ENCODE assay signal across 9 mouse cellular contexts in the genomic region with DNA sequence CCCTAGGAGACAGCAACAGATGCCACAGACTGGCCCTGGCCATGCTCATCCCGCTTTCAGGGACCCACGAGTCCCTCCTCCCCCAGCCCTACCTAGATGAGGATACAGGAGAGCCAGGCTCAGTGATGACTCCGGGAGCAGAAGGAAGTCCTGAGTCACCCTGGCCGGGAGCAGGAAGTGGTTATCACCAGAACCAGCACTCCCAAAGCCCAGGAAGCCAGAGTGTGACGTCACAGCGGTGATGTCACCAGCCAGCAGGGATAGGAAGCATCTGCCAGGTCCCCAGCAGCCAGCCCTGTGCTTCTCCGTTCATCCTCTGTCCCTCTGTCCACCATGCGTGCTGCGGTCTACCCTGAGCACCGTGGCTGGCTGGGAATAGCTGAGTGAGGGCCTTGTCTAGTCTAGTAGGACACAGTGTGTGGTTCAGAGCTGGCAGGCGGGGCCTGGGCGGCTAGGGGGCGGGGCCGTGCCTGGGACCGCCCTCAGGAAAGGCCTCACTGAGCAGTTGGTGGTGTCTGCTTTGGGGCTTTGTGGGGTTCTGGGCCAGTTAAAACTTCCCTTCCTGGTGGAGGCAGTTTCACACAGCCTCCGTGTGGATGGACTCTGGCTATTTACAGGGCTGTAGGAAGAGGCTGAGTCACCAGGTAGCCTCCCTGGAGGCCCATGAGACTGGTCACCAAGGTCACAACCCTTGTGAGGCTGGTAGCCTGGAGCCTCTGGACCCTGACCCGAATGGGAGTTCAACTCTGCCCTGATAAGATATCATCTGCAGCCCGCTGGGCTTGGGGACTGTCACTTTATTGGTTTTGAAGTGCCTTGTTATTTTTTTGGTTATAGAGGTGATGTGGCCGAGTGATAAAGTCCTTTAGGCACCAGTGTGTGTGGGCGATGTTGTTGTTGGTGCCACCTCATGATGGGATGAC. TPM values are rescaled to one million over a fixed set of nuclear protein-coding genes. Genes with fewer than 3 reads are reported as not detected.
A peak's percentile ranks its signal among the peaks of the same experiment; 100 is the strongest.
DNase-seq lines count a peak whose midpoint lies in the region; ATAC-seq and TF ChIP-seq lines count a peak whose summit lies in the region.
"Not testable (repeated sequence)": the region's sequence is repeated elsewhere in the genome, so short reads cannot be mapped to it uniquely, and the experiment has no call there.
"Had no signal": no experiment of that assay in that cellular context is flagged by ENCODE, and none has a peak within 500 bp of the region (broad histone marks: within the 10 kb centered on the region; RNA-seq: fewer than 3 reads in every experiment).

No protein-coding gene starts in this region.

- ATAC-seq in heart, embryonic 12.5 days (ENCODE audit: insufficient number of reproducible peaks, low FRiP score), result peak; percentile 75
- peak; percentile 41 for ATAC-seq in inflammation-experienced regulatory T-cells, adult 6 months
- ATAC-seq in limb, embryonic 15.5 days (ENCODE audit: insufficient number of reproducible peaks, low FRiP score, low TSS enrichment, low read depth), result peak; percentile 52
- ATAC-seq in megakaryocyte progenitor cell, adult 5-6 weeks (replicated peaks; ENCODE audit: poor library complexity), result peak; percentile 63

- not testable (repeated sequence) for TF ChIP-seq POLR2A in embryonic fibroblast, embryonic 13.5 days (IDR thresholded peaks at IDR 0.05; ENCODE audit: low read depth, low read length)

- H3K27ac ChIP-seq in embryonic fibroblast, embryonic 13.5 days (ENCODE audit: insufficient read depth, low read length), result peak overlapping the region; percentile 8; the same call in 1 of the 2 replicates
- H3K27ac ChIP-seq in heart, embryonic 12.5 days (ENCODE audit: poor library complexity, severe bottlenecking), result peak overlapping the region; percentile 92
- peak overlapping the region; percentile 80 for H3K27ac ChIP-seq in limb, embryonic 15.5 days

- TF ChIP-seq CTCF in embryonic fibroblast, embryonic 13.5 days (IDR thresholded peaks at IDR 0.05; ENCODE audit: borderline replicate concordance, insufficient read depth, low read length), result not testable (repeated sequence)

- H3K9ac ChIP-seq in heart, embryonic 12.5 days; limb, embryonic 15.5 days: not testable (repeated sequence)

- not testable (repeated sequence) for H3K4me1 ChIP-seq in embryonic fibroblast, embryonic 13.5 days (ENCODE audit: control insufficient read depth, insufficient read depth, low read length)
- H3K4me1 ChIP-seq in heart, embryonic 12.5 days (replicated peaks), result peaks cover 35% of the 10 kb centered on the region
- peaks cover 26% of the 10 kb centered on the region for H3K4me1 ChIP-seq in limb, embryonic 15.5 days

- 36% methylated on average over 18 of the region's 20 CpGs for WGBS in heart, embryonic 12.5 days
- WGBS in limb, embryonic 15.5 days, result 66% methylated on average over 16 of the region's 20 CpGs

- H3K27me3 ChIP-seq in heart, embryonic 12.5 days (replicated peaks); limb, embryonic 15.5 days: not testable (repeated sequence)

- peak; percentile 44 to 80 for DNase-seq in adrenal gland, adult (ENCODE audit: inconsistent age in 2 of 2, low spot score in 1 of 2)
- peak; percentile 40 for DNase-seq in spleen, adult 12 weeks (ENCODE audit: low spot score)

- not testable (repeated sequence) for H3K4me3 ChIP-seq in embryonic fibroblast, embryonic 13.5 days (ENCODE audit: insufficient read depth, low read length); limb, embryonic 15.5 days
- peak overlapping the region; percentile 24 for H3K4me3 ChIP-seq in heart, embryonic 12.5 days

- peak overlapping the region; percentile 53 for H3K4me2 ChIP-seq in heart, embryonic 12.5 days
- H3K4me2 ChIP-seq in limb, embryonic 15.5 days, result not testable (repeated sequence)

- H3K9me3 ChIP-seq in heart, embryonic 12.5 days (replicated peaks); limb, embryonic 15.5 days: not testable (repeated sequence)

- not testable (repeated sequence) for H3K36me3 ChIP-seq in heart, embryonic 12.5 days; limb, embryonic 15.5 days

RNA-seq across cellular contexts. Expression of a gene that starts 22.5 kb away (rescaled TPM):
- 334 and 342 TPM in 2 replicates for polyA plus RNA-seq in embryonic fibroblast, embryonic 13.5 days (2011; ENCODE audit: insufficient read length, low read depth, missing spikeins)
- polyA plus RNA-seq in heart, embryonic 12.5 days (2016; fragmentation: Nextera tagmentation; extraction: Ambion mirVana), result 1,412 and 1,427 TPM in 2 replicates
- polyA plus RNA-seq in inflammation-experienced regulatory T-cells, adult 6 months (2017; shearing (Covaris generic)), result 100 to 1,000 TPM; 235 to 309 (median 282) TPM
- 515 and 585 TPM in 2 replicates for polyA plus RNA-seq in limb, embryonic 15.5 days (2015; fragmentation: Nextera tagmentation; extraction: Ambion mirVana)
- total RNA-seq in megakaryocyte progenitor cell, adult 5-6 weeks (2015), result 491 and 507 TPM in 2 replicates
- 601 and 839 TPM in 2 replicates for total RNA-seq in megakaryocyte progenitor cell, adult 5-6 weeks (2017)

RNA-seq across cellular contexts. Expression of a gene that starts 27.0 kb away (rescaled TPM):
- polyA plus RNA-seq in embryonic fibroblast, embryonic 13.5 days (2011; ENCODE audit: insufficient read length, low read depth, missing spikeins), result not detected in 2 replicates
- polyA plus RNA-seq in heart, embryonic 12.5 days (2016; fragmentation: Nextera tagmentation; extraction: Ambion mirVana), result 0.14 and 0.37 TPM in 2 replicates
- under 1 TPM in 1 of 3 experiments, not detected in 2; 0.10 TPM for polyA plus RNA-seq in inflammation-experienced regulatory T-cells, adult 6 months (2017; shearing (Covaris generic))
- 0.19 and 0.88 TPM in 2 replicates for polyA plus RNA-seq in limb, embryonic 15.5 days (2015; fragmentation: Nextera tagmentation; extraction: Ambion mirVana)
- total RNA-seq in megakaryocyte progenitor cell, adult 5-6 weeks (2015), result not detected in 2 replicates
- total RNA-seq in megakaryocyte progenitor cell, adult 5-6 weeks (2017), result not detected in 2 replicates

RNA-seq across cellular contexts. Expression of a gene that starts 36.4 kb away (rescaled TPM):
- 8.8 and 9.4 TPM in 2 replicates for polyA plus RNA-seq in embryonic fibroblast, embryonic 13.5 days (2011; ENCODE audit: insufficient read length, low read depth, missing spikeins)
- polyA plus RNA-seq in heart, embryonic 12.5 days (2016; fragmentation: Nextera tagmentation; extraction: Ambion mirVana), result 17.9 and 19.8 TPM in 2 replicates
- polyA plus RNA-seq in inflammation-experienced regulatory T-cells, adult 6 months (2017; shearing (Covaris generic)), result 10 to 100 TPM in 1 of 3 experiments, 1 to 10 TPM in 2; 4.1 to 12.6 (median 8.6) TPM
- polyA plus RNA-seq in limb, embryonic 15.5 days (2015; fragmentation: Nextera tagmentation; extraction: Ambion mirVana), result 11.8 and 14.9 TPM in 2 replicates
- total RNA-seq in megakaryocyte progenitor cell, adult 5-6 weeks (2015), result 5.4 and 9.3 TPM in 2 replicates
- total RNA-seq in megakaryocyte progenitor cell, adult 5-6 weeks (2017), result 3.7 and 7.5 TPM in 2 replicates

RNA-seq across cellular contexts. Expression of a gene that starts 36.8 kb away (rescaled TPM):
- not detected in 2 replicates for polyA plus RNA-seq in embryonic fibroblast, embryonic 13.5 days (2011; ENCODE audit: insufficient read length, low read depth, missing spikeins)
- polyA plus RNA-seq in heart, embryonic 12.5 days (2016; fragmentation: Nextera tagmentation; extraction: Ambion mirVana), result 0.62 and 0.64 TPM in 2 replicates
- not detected for polyA plus RNA-seq in inflammation-experienced regulatory T-cells, adult 6 months (2017; shearing (Covaris generic))
- polyA plus RNA-seq in limb, embryonic 15.5 days (2015; fragmentation: Nextera tagmentation; extraction: Ambion mirVana), result not detected in 2 replicates
- not detected in 2 replicates for total RNA-seq in megakaryocyte progenitor cell, adult 5-6 weeks (2015)
- not detected in 2 replicates for total RNA-seq in megakaryocyte progenitor cell, adult 5-6 weeks (2017)
- polyA plus RNA-seq: forebrain, embryonic 16.5 days; lung, adult 2 months had no signal

Comparison
In these comparisons a context has a peak if more than half of its experiments do, and no peak if none do; other contexts are left out.
1. H3K27ac ChIP-seq: peak in every context shown above with its lines; median percentile 92 in heart, embryonic 12.5 days; 80 in limb, embryonic 15.5 days; 8 in embryonic fibroblast, embryonic 13.5 days.